Mouse (Mus musculus): ENCODE data around the gene Nrxn2. TPM values are rescaled to one million over a fixed set of nuclear protein-coding genes. Genes with fewer than 3 reads are reported as not detected.

Nrxn2 gene
- polyA plus RNA-seq, 1 experiment: 6.4 TPM

- Histone ChIP-seq H3K4me1 (ENCODE audit: control insufficient read depth, insufficient read depth, low read length) (peaks cover 3% of the 10 kb centered on the region; the same call in 1 of the 2 replicates), H3K36me3 (ENCODE audit: control insufficient read depth, insufficient read depth, low read length) (no peaks in the 10 kb centered on the region), H3K27me3 (replicated peaks; ENCODE audit: control insufficient read depth, insufficient read depth, low read length) (no peaks in the 10 kb centered on the region), H3K4me3 (ENCODE audit: insufficient read depth, low read depth, low read length) (no peak overlapping the region), H3K27ac (ENCODE audit: insufficient read depth, low read depth, low read length) (no peak overlapping the region)
- DNase-seq: no peak
- TF ChIP-seq POLR2A (IDR thresholded peaks at IDR 0.05; ENCODE audit: low read depth, low read length) (no peak), CTCF (conservative IDR thresholded peaks at IDR 0.05; ENCODE audit: insufficient read depth, insufficient read length, low read depth, low read length) (no peak)
- 64% methylated on average over 5 of the region's 5 CpGs for WGBS
These were observed 151.0 kb downstream of the Nrxn2 start for GRCm38 (mm10) chr19:6569561-6569960.

GRCm38 (mm10) chr19:6571476-6571875, 152.9 kb downstream of the Nrxn2 start:
- Histone ChIP-seq H3K27ac (ENCODE audit: insufficient read depth, low read depth, low read length) (no peak overlapping the region; the same call in 1 of the 2 replicates), H3K27me3 (replicated peaks; ENCODE audit: control insufficient read depth, insufficient read depth, low read length) (no peaks in the 10 kb centered on the region), H3K36me3 (ENCODE audit: control insufficient read depth, insufficient read depth, low read length) (no peaks in the 10 kb centered on the region), H3K4me1 (ENCODE audit: control insufficient read depth, insufficient read depth, low read length) (peaks cover 11% of the 10 kb centered on the region), H3K4me3 (ENCODE audit: insufficient read depth, low read depth, low read length) (no peak overlapping the region)
- 56% methylated on average over 5 of the region's 5 CpGs for WGBS
- TF ChIP-seq POLR2A (IDR thresholded peaks at IDR 0.05; ENCODE audit: low read depth, low read length) (no peak), CTCF (conservative IDR thresholded peaks at IDR 0.05; ENCODE audit: insufficient read depth, insufficient read length, low read depth, low read length) (no peak)
- peak; percentile 72 for DNase-seq

- Histone ChIP-seq H3K4me1 (ENCODE audit: control insufficient read depth, insufficient read depth, low read length) (peaks cover 16% of the 10 kb centered on the region), H3K4me3 (ENCODE audit: insufficient read depth, low read depth, low read length) (no peak overlapping the region), H3K36me3 (ENCODE audit: control insufficient read depth, insufficient read depth, low read length) (no peaks in the 10 kb centered on the region), H3K27me3 (replicated peaks; ENCODE audit: control insufficient read depth, insufficient read depth, low read length) (no peaks in the 10 kb centered on the region), H3K27ac (ENCODE audit: insufficient read depth, low read depth, low read length) (peak overlapping the region; percentile 33; the same call in 1 of the 2 replicates)
- DNase-seq: peak; percentile 77
- 36% methylated on average over 4 of the region's 4 CpGs for WGBS
- TF ChIP-seq CTCF (conservative IDR thresholded peaks at IDR 0.05; ENCODE audit: insufficient read depth, insufficient read length, low read depth, low read length) (no peak), POLR2A (IDR thresholded peaks at IDR 0.05; ENCODE audit: low read depth, low read length) (no peak)
These were observed 153.5 kb downstream of the Nrxn2 start for GRCm38 (mm10) chr19:6572001-6572400.

Other genes with a start within 250 kb of the Nrxn2 start
- gene Majin, start 234.3 kb upstream of the Nrxn2 start, polyA plus RNA-seq (2012; rRNA removed): 0.16 and 0.28 TPM in 2 replicates
- gene Gpha2, start 192.4 kb upstream of the Nrxn2 start, polyA plus RNA-seq (2012; rRNA removed): 0.16 and 0.65 TPM in 2 replicates
- 32.1 and 36.5 TPM in 2 replicates for gene Ppp2r5b, start 182.9 kb upstream of the Nrxn2 start, polyA plus RNA-seq (2012; rRNA removed)
- 27.4 and 33.2 TPM in 2 replicates for gene Atg2a, start 177.1 kb upstream of the Nrxn2 start, polyA plus RNA-seq (2012; rRNA removed)
- 224 and 317 TPM in 2 replicates for gene Ehd1, start 142.0 kb upstream of the Nrxn2 start, polyA plus RNA-seq (2012; rRNA removed)
- 26.6 and 31.1 TPM in 2 replicates for gene Cdc42bpg, start 112.3 kb upstream of the Nrxn2 start, polyA plus RNA-seq (2012; rRNA removed)
- gene Men1, start 83.8 kb upstream of the Nrxn2 start, polyA plus RNA-seq (2012; rRNA removed): 49.5 and 63.2 TPM in 2 replicates
- gene Map4k2, start 77.6 kb upstream of the Nrxn2 start, polyA plus RNA-seq (2012; rRNA removed): 92.3 and 145 TPM in 2 replicates
- gene Sf1, start 55.0 kb upstream of the Nrxn2 start, polyA plus RNA-seq (2012; rRNA removed): 71.3 and 76.3 TPM in 2 replicates
- gene Pygm, start 34.3 kb upstream of the Nrxn2 start, polyA plus RNA-seq (2012; rRNA removed): 15.0 and 47.1 TPM in 2 replicates
- gene Rasgrp2, start 19.4 kb upstream of the Nrxn2 start, polyA plus RNA-seq (2012; rRNA removed): 76.8 and 90.0 TPM in 2 replicates
- gene Slc22a12, start 124.3 kb downstream of the Nrxn2 start, polyA plus RNA-seq (2012; rRNA removed): 1,526 and 1,915 TPM in 2 replicates